Mouse (Mus musculus) thymus, postnatal 36 days (tissue): Measurements from ENCODE around the gene Cnot4.

Experiments used
- DNase-seq, 2 experiments: peaks; one replicate each; pipeline ENCODE4 v3.0.0; 2022; ENCODE audit warnings: mixed read lengths in 2 of 2

Gene Cnot4

DNA sequence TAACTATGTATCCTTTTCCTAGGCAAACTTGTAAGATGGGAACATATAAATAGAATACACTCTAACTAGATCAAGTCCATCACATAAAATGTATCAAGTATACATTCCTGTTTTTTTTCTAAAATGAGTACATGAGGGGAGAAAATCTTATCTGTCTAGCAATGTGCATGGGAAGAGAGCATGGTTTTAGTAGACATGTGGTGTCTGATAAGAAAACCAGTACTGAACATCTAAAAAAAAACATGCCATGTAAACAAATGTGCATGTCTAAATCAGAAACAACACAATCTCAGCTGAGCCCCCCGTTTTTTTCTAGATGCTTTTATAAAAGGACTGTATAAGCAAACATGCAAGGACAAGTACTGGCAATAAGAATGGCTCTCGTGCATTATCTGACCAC lies 100.8 kb downstream of the Cnot4 start:
- no peak for DNase-seq

DNA sequence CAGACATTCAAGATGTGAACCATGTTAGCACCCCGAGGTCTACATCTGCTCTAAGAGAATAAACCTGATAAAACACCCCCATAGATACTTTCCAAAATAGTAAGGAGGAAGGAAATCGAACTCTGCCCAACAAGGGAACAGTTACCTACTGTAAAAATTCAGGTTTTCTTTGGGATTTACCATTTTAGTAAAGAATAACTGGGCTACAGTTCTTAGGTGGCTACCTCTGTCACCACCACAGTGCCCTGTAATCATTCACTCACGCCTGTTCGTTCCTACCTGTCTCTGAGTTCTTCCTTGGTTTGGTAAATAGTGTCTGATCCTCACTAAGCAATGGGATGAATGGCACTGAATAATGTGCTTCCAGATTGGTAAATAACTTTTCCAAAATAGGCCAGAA lies 102.7 kb downstream of the Cnot4 start:
- no peak for DNase-seq

- DNase-seq: no peak
Observed at GRCm38 (mm10) chr6:35030226-35030625, 103.3 kb downstream of the Cnot4 start.

- DNase-seq: no peak
Observed at GRCm38 (mm10) chr6:35028023-35028422, 105.5 kb downstream of the Cnot4 start.

- no peak for DNase-seq
Observed at GRCm38 (mm10) chr6:35027257-35027656, 106.3 kb downstream of the Cnot4 start.

DNA sequence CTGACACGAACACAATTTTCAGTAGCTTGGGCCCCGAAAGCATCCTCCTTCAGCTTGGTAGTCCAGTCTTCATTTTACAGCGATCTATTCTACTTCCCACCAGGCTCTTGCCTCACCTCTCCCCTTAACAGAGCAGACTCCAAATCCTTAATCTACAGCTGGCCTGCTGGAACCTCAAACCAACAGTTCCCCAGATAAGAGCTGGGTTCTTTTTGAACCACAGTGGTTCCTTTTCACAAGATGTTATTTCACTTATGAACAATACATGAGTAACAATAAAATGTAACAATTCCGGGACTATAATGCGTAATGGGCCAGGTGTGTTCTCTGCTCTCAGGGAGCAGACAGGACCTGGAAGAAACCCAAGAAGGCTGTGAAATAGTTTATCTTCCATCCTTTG lies 116.9 kb downstream of the Cnot4 start:
- no peak for DNase-seq

DNA sequence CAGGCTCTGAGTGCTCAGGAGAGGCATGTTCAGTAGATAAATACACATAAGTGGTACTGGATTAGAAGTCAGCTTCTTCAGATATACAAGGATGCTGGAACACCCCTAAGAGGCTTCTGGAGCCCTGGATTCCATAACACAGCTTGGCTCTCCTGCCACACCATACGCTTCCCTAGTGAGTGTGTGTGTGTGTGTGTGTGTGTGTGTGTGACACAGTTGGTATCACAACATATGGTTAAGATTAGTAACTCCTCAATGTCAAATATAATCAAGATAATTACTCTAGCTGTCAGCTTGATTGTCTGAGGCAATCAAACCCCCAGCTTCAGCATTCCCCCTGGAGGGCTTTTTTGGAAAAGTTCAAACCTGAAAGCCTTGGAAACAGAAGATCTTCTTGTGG lies 121.6 kb downstream of the Cnot4 start:
- no peak for DNase-seq

- no peak for DNase-seq
Observed at GRCm38 (mm10) chr6:35010705-35011104, 122.8 kb downstream of the Cnot4 start.

DNA sequence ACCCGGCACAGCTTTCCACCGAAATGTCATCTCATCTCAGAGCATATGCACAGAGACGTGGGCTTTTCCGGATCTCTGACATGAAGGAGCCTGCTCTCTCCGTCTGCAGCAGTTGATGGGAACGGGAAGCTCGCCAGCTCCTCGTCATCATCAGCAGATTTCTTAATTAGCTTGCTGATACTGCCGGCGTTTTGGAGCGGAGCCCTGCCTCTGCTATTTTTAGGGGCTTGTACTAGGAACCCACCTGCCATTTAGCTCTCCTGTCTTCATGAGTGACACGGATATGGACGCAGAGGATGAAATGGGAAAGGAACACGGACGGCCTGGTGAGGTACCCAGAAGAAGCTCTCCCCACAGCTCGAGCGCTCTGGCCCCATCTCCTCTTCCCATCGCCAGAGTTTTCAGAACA lies 131.3 kb downstream of the Cnot4 start:
- DNase-seq: no peak

- no peak for DNase-seq
Observed at GRCm38 (mm10) chr6:34999101-34999500, 134.4 kb downstream of the Cnot4 start.

DNA sequence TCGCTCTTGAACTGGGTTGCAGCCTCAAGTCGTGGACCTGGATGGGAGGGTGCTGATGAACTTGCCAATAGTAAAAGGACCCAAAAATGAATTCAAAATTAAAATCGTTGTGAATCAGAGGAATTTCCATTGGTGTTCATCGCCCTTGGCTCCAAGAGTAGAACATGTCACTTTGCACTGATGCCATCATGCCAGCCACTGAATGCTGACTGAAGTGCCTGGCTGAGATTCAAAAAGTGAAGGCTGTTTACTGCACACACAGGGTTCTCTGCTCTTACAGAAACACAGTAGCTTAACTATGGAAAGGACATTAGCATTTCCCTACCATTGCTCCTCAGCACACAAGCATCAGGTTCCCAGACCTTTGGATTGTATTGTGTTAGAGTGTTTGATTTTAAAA lies 137.0 kb downstream of the Cnot4 start:
- no peak for DNase-seq

- DNase-seq: peak; percentile 82 to 86
Observed at GRCm38 (mm10) chr6:34995265-34995681, 138.3 kb downstream of the Cnot4 start.

DNA sequence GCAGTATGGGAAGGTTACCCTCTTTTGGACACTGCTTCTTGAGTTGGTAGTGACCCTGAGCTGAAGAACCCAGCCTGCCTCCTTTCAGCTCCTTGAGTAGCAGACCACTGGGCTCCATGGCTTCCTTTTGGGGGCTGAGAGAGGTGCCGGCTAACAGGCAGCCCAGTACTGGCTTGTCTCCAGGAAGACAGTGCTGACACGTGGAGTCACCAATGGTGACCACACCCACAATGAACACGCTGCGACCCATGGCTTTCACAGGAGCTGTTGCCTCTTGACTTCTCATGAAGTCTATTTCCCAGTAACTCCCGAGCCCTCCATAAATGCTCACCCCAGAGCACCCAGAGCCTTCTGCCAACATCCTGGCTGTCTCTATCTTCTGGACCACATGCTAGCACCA lies 138.8 kb downstream of the Cnot4 start:
- peak in 1 of 2 experiments; percentile 44 for DNase-seq

GRCm38 (mm10) chr6:34989263-34989662 lies 144.3 kb downstream of the Cnot4 start:
- no peak for DNase-seq

DNA sequence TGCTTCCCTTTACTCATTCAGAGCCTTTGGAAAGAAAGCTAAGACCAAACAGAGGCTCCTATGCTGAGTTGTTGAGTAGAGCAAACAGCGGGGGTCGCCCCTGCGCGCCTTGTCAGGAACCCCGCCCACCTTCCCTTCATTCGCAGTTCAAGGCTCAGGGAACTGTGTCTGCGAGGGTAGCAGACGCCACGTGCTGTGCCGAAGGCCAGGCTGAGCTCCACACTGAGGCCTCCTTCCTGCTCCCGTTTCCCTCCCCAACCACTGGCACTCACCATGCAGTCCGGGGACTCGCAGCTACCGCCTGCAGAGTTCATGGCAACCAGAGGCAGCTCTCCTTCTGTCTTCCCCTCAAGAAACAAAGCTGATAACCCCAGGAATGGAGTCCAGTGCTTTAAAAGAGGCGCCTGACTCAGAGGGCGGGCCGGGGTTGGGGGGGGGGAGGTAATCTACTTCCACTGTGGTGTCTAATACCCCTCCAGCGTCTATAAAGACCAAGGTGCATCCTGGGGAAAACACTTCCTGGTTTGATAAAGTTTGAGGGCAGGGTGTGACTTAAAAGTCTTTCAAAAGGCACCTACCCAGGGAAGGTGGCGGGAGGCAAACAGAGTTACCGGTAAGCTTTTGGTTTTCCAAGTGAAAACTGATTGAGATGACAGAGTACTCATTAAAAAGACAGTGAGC lies 145.3 kb downstream of the Cnot4 start, which contains the start of gene Slc23a4:
TSS of gene Slc23a4 (minus strand) at position 324 of the 681 bp plus-strand sequence.
- DNase-seq: peak; percentile 52 to 65

- DNase-seq: no peak
Observed at GRCm38 (mm10) chr6:34987085-34987645, 146.4 kb downstream of the Cnot4 start.

DNA sequence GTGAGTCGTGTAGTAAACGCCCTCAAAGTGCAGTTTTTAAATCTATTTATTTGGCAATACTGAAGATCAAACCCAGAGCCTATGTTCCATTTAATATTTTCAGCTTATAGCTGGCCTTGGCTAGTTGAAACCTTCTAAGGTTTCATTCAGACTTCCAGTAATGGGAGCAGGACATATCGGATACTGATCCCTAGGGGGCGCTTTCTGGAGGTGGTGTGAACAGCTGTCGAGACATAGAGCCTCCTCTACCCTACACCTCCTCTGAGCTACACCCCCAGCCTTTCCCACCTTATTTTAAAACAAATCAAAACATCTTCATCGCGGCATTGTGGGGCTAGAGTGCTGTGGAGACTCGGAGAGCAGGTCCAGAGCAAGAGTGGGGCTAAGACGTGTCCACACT lies 152.9 kb downstream of the Cnot4 start:
- no peak for DNase-seq

- no peak for DNase-seq
Observed at GRCm38 (mm10) chr6:34979291-34979690, 154.2 kb downstream of the Cnot4 start.
